Mouse (Mus musculus): ENCODE measurements around the gene Ubac2.

- TF ChIP-seq CTCF (IDR thresholded peaks at IDR 0.05; ENCODE audit: low read depth) (no peak), EP300 (IDR thresholded peaks at IDR 0.05; ENCODE audit: low read depth) (no peak)
Observed at GRCm38 (mm10) chr14:121963251-121963941, 85.0 kb downstream of the Ubac2 start.
